Mouse (Mus musculus) MEL (cell line): ENCODE results near the gene Guk1. TPM values are rescaled to one million over a fixed set of nuclear protein-coding genes. Genes with fewer than 3 reads are reported as not detected.

ENCODE experiments used
- DNase-seq: peaks from one replicate; pipeline ENCODE4 v3.0.0; 2011; ENCODE audit warnings: low read depth, low spot score
- H3K27ac ChIP-seq: 2 replicates; pipeline ENCODE4 v1.5.1; 2012; ENCODE audit warnings: low read depth, mild to moderate bottlenecking, control low read depth, low read length, moderate library complexity; ENCODE audit not compliant: control insufficient read depth
- H3K27me3 ChIP-seq, 2 experiments: fragments of 150-350 bp in 1 of 2; sonication (generic) in 1 of 2; 2 replicates each; pipeline ENCODE4 v1.6.1; 2012; ENCODE audit warnings: low read length in 2 of 2, mild to moderate bottlenecking in 2 of 2, improper control_type of control experiment in 1 of 2, moderate library complexity in 1 of 2; ENCODE audit not compliant: insufficient read depth in 2 of 2, control insufficient read depth in 1 of 2
- H3K36me3 ChIP-seq, 2 experiments: 2 replicates each; pipeline ENCODE4 v1.6.1; 2012 to 2014; ENCODE audit warnings: low read length in 2 of 2, improper control_type of control experiment in 1 of 2, inconsistent platforms in 1 of 2, mild to moderate bottlenecking in 1 of 2; ENCODE audit not compliant: insufficient read depth in 2 of 2, control insufficient read depth in 1 of 2
- H3K4me1 ChIP-seq, 2 experiments: fragments of 150-350 bp in 1 of 2; sonication (generic) in 1 of 2; 2 replicates each; pipeline ENCODE4 v1.6.1; 2012; ENCODE audit warnings: low read length in 2 of 2, improper control_type of control experiment in 1 of 2, mild to moderate bottlenecking in 1 of 2; ENCODE audit not compliant: insufficient read depth in 2 of 2, control insufficient read depth in 1 of 2
- H3K4me3 ChIP-seq, 2 experiments: fragments of 150-350 bp in 1 of 2; sonication (generic) in 1 of 2; 2 replicates each; pipeline ENCODE4 v1.5.1; 2012; ENCODE audit warnings: low read depth in 2 of 2, low read length in 2 of 2, mild to moderate bottlenecking in 2 of 2, moderate library complexity in 2 of 2, control low read depth in 1 of 2, improper control_type of control experiment in 1 of 2; ENCODE audit not compliant: control insufficient read depth in 1 of 2, insufficient read depth in 1 of 2
- H3K79me2 ChIP-seq: 2 replicates; pipeline ENCODE4 v1.6.1; 2012; ENCODE audit warnings: mild to moderate bottlenecking, low read length, moderate library complexity; ENCODE audit not compliant: control insufficient read depth, poor library complexity, insufficient read depth
- H3K9ac ChIP-seq: 2 replicates; pipeline ENCODE4 v1.6.1; 2012; ENCODE audit warnings: low read depth, mild to moderate bottlenecking, control low read depth, low read length, moderate library complexity; ENCODE audit not compliant: control insufficient read depth, poor library complexity, severe bottlenecking
- H3K9me3 ChIP-seq: fragments of 150-350 bp; sonication (generic); replicated peaks from 2 replicates; pipeline ENCODE4 v1.6.1; 2012; ENCODE audit warnings: mild to moderate bottlenecking, low read length, improper control_type of control experiment, moderate library complexity; ENCODE audit not compliant: insufficient read depth
- BHLHE40 ChIP-seq: IDR thresholded peaks from 2 replicates; pipeline ENCODE4 v1.6.1; 2012; ENCODE audit warnings: low read depth, mild to moderate bottlenecking, inconsistent platforms, low read length, improper control_type of control experiment, borderline replicate concordance
- CHD1 ChIP-seq: IDR thresholded peaks from 2 replicates; pipeline ENCODE4 v1.6.1; 2012; ENCODE audit warnings: low read depth, mild to moderate bottlenecking, inconsistent platforms, low read length, improper control_type of control experiment
- CTCF ChIP-seq, 3 experiments: IDR thresholded peaks in 2 of 3; conservative IDR thresholded peaks in 1 of 3; 2 replicates each; pipeline ENCODE4 v1.5.1; 2011 to 2012; ENCODE audit warnings: low read length in 3 of 3, low read depth in 2 of 3, mild to moderate bottlenecking in 2 of 3, improper control_type of control experiment in 1 of 3, inconsistent platforms in 1 of 3, mixed read lengths in 1 of 3, moderate library complexity in 1 of 3; ENCODE audit not compliant: control insufficient read depth in 1 of 3, insufficient read depth in 1 of 3, poor library complexity in 1 of 3, severe bottlenecking in 1 of 3
- E2F4 ChIP-seq: IDR thresholded peaks from 2 replicates; pipeline ENCODE4 v1.6.1; 2011; ENCODE audit warnings: low read depth, low read length, improper control_type of control experiment, borderline replicate concordance
- ELF1 ChIP-seq: IDR thresholded peaks from 2 replicates; pipeline ENCODE4 v1.6.1; 2014; ENCODE audit warnings: low read depth, mild to moderate bottlenecking, inconsistent platforms, low read length, improper control_type of control experiment, moderate library complexity
- ETS1 ChIP-seq: IDR thresholded peaks from 2 replicates; pipeline ENCODE4 v1.6.1; 2012; ENCODE audit warnings: low read depth, mild to moderate bottlenecking, inconsistent platforms, low read length, improper control_type of control experiment, moderate library complexity
- GABPA ChIP-seq: IDR thresholded peaks from 2 replicates; pipeline ENCODE4 v1.6.1; 2012; ENCODE audit warnings: low read depth, mild to moderate bottlenecking, inconsistent platforms, low read length, improper control_type of control experiment, moderate library complexity
- GATA1 ChIP-seq: IDR thresholded peaks from 2 replicates; pipeline ENCODE4 v1.6.1; 2011; ENCODE audit warnings: low read depth, low read length, improper control_type of control experiment
- HCFC1 ChIP-seq: IDR thresholded peaks from 2 replicates; pipeline ENCODE4 v1.6.1; 2012; ENCODE audit warnings: low read depth, mild to moderate bottlenecking, inconsistent platforms, low read length, improper control_type of control experiment, moderate library complexity
- JUND ChIP-seq: IDR thresholded peaks from 2 replicates; pipeline ENCODE4 v1.6.1; 2011; ENCODE audit warnings: low read depth, mild to moderate bottlenecking, improper control_type of control experiment, low read length
- KAT2A ChIP-seq: conservative IDR thresholded peaks from 2 replicates; pipeline ENCODE4 v1.6.1; 2012; ENCODE audit warnings: low read depth, low read length, improper control_type of control experiment, inconsistent platforms
- MAFK ChIP-seq: IDR thresholded peaks from 2 replicates; pipeline ENCODE4 v1.6.1; 2011; ENCODE audit warnings: low read depth, mild to moderate bottlenecking, low read length, improper control_type of control experiment, borderline replicate concordance
- MAZ ChIP-seq: IDR thresholded peaks from 2 replicates; pipeline ENCODE4 v1.6.1; 2012; ENCODE audit warnings: low read depth, mild to moderate bottlenecking, inconsistent platforms, low read length, improper control_type of control experiment
- MEF2A ChIP-seq: IDR thresholded peaks from 2 replicates; pipeline ENCODE4 v1.6.1; 2014; ENCODE audit warnings: low read depth, mild to moderate bottlenecking, inconsistent platforms, low read length, improper control_type of control experiment; ENCODE audit not compliant: poor library complexity, insufficient replicate concordance, severe bottlenecking; ENCODE audit errors: extremely low read depth
- MXI1 ChIP-seq: IDR thresholded peaks from 2 replicates; pipeline ENCODE4 v1.6.1; 2011; ENCODE audit warnings: mild to moderate bottlenecking, low read depth, low read length, improper control_type of control experiment
- MYB ChIP-seq: IDR thresholded peaks from 2 replicates; pipeline ENCODE4 v1.6.1; 2011; ENCODE audit warnings: mild to moderate bottlenecking, low read depth, low read length, improper control_type of control experiment
- MYC ChIP-seq: IDR thresholded peaks from 2 replicates; pipeline ENCODE4 v1.6.1; 2011; ENCODE audit warnings: low read depth, mild to moderate bottlenecking, low read length, improper control_type of control experiment, moderate library complexity
- NELFE ChIP-seq: IDR thresholded peaks from 2 replicates; pipeline ENCODE4 v1.6.1; 2011; ENCODE audit warnings: low read depth, low read length, improper control_type of control experiment
- NRF1 ChIP-seq: IDR thresholded peaks from 2 replicates; pipeline ENCODE4 v1.6.1; 2014; ENCODE audit warnings: low read depth, mild to moderate bottlenecking, inconsistent platforms, low read length, improper control_type of control experiment, moderate library complexity; ENCODE audit not compliant: poor library complexity, insufficient read depth, severe bottlenecking
- POLR2A ChIP-seq, 2 experiments: IDR thresholded peaks; 2 replicates each; pipeline ENCODE4 v1.6.1; 2011 to 2012; ENCODE audit warnings: low read length in 2 of 2, mild to moderate bottlenecking in 2 of 2, control low read depth in 1 of 2, improper control_type of control experiment in 1 of 2, low read depth in 1 of 2, moderate library complexity in 1 of 2; ENCODE audit not compliant: control insufficient read depth in 1 of 2, insufficient read depth in 1 of 2, poor library complexity in 1 of 2
- POLR2AphosphoS2 ChIP-seq: IDR thresholded peaks from 2 replicates; pipeline ENCODE4 v1.6.1; 2011; ENCODE audit warnings: low read length, improper control_type of control experiment
- POLR2AphosphoS5 ChIP-seq: IDR thresholded peaks from 2 replicates; pipeline ENCODE4 v1.6.1; 2012; ENCODE audit warnings: low read depth, borderline replicate concordance, mild to moderate bottlenecking, inconsistent platforms, low read length, moderate library complexity, mixed read lengths
- RAD21 ChIP-seq: IDR thresholded peaks from 2 replicates; pipeline ENCODE4 v1.6.1; 2011; ENCODE audit warnings: mild to moderate bottlenecking, low read depth, low read length, improper control_type of control experiment
- RCOR1 ChIP-seq: IDR thresholded peaks from 2 replicates; pipeline ENCODE4 v1.6.1; 2012; ENCODE audit warnings: low read depth, mild to moderate bottlenecking, inconsistent platforms, low read length, improper control_type of control experiment
- SIN3A ChIP-seq: IDR thresholded peaks from 2 replicates; pipeline ENCODE4 v1.6.1; 2012; ENCODE audit warnings: low read length, improper control_type of control experiment, inconsistent platforms
- TBP ChIP-seq: IDR thresholded peaks from 2 replicates; pipeline ENCODE4 v1.8.0; 2011; ENCODE audit warnings: low read depth, low read length, improper control_type of control experiment
- USF2 ChIP-seq, 2 experiments: IDR thresholded peaks; 2 replicates each; pipeline ENCODE4 v1.6.1; 2011 to 2012; ENCODE audit warnings: improper control_type of control experiment in 2 of 2, low read length in 2 of 2, borderline replicate concordance in 1 of 2, inconsistent platforms in 1 of 2, low read depth in 1 of 2, mild to moderate bottlenecking in 1 of 2; ENCODE audit not compliant: insufficient read depth in 1 of 2
- ZC3H11A ChIP-seq: IDR thresholded peaks from 2 replicates; pipeline ENCODE4 v1.6.1; 2012; ENCODE audit warnings: low read depth, mild to moderate bottlenecking, inconsistent platforms, low read length, improper control_type of control experiment
- ZKSCAN1 ChIP-seq: IDR thresholded peaks from 2 replicates; pipeline ENCODE4 v1.6.1; 2012; ENCODE audit warnings: low read depth, mild to moderate bottlenecking, inconsistent platforms, low read length, improper control_type of control experiment, moderate library complexity
- ZMIZ1 ChIP-seq: IDR thresholded peaks from 2 replicates; pipeline ENCODE4 v1.6.1; 2012; ENCODE audit warnings: low read depth, mild to moderate bottlenecking, inconsistent platforms, low read length, improper control_type of control experiment, moderate library complexity
- polyA plus RNA-seq, 2 experiments: library from polyadenylated mRNA; stranded (reverse) in 1 of 2; unstranded in 1 of 2; fragments of >175 nt in 1 of 2; fragments of >200 nt in 1 of 2; gene quantifications; 2 replicates each; pipeline versions ENCODE4 v1.2.1 to v1.2.4; 2012; ENCODE audit warnings: low replicate concordance in 2 of 2, low read depth in 1 of 2; ENCODE audit not compliant: insufficient read length in 2 of 2, insufficient read depth in 1 of 2, missing spikeins in 1 of 2
- total RNA-seq: library from RNA; depleted of rRNA; stranded (reverse); fragments of 300-350 nt; gene quantifications from 2 replicates; pipeline ENCODE4 v1.2.3, GENCODE M21; 2012

The Guk1 gene
- total and polyA plus RNA-seq, 3 experiments = 215 to 295 TPM; not detected in 1

GRCm38 (mm10) chr11:59209003-59209441 lies 17.0 kb upstream of the Guk1 start (continued):
- TF ChIP-seq E2F4 = no peak
- peak; percentile 55 to 73 (median 66) for TF ChIP-seq CTCF (IDR thresholded peaks at IDR 0.05 in 2 of 3, conservative IDR thresholded peaks at IDR 0.05 in 1 of 3; ENCODE audit: control insufficient read depth in 1 of 3, insufficient read depth in 1 of 3, low read depth in 2 of 3, low read length in 3 of 3, poor library complexity in 1 of 3, severe bottlenecking in 1 of 3)
- no peak for TF ChIP-seq ZC3H11A
- TF ChIP-seq GABPA = no peak
- no peak for TF ChIP-seq CHD1
- TF ChIP-seq POLR2AphosphoS5 = no peak
- no peak for TF ChIP-seq POLR2A (IDR thresholded peaks at IDR 0.05; ENCODE audit: control insufficient read depth in 1 of 2, insufficient read depth in 1 of 2, low read depth in 1 of 2, low read length in 2 of 2, poor library complexity in 1 of 2)
- TF ChIP-seq MXI1 = peak; percentile 60; the same call in 1 of the 2 replicates
- TF ChIP-seq GATA1 = no peak
- TF ChIP-seq MAFK = no peak
- TF ChIP-seq SIN3A = 0 out of 2 replicates have a peak, but pooled peaks have one; percentile 64
- no peak for TF ChIP-seq ZKSCAN1
- TF ChIP-seq USF2 (IDR thresholded peaks at IDR 0.05; ENCODE audit: borderline replicate concordance in 1 of 2, insufficient read depth in 1 of 2, low read depth in 1 of 2, low read length in 2 of 2) = no peak
- peak; percentile 37; the same call in 1 of the 2 replicates for TF ChIP-seq NRF1
- no peak for TF ChIP-seq RCOR1

GRCm38 (mm10) chr11:59208153-59208831 lies 16.3 kb upstream of the Guk1 start, which contains the start of gene 2310033P09Rik:
Gene 2310033P09Rik (plus strand): TSS chr11:59208321.
- H3K79me2 ChIP-seq = peaks cover 17% of the 10 kb centered on the region
- H3K9ac ChIP-seq = peak within 1 kb of the TSS; percentile 82
- peak within 1 kb of the TSS; percentile 79 for H3K27ac ChIP-seq
- no peaks in the 10 kb centered on the region for H3K9me3 ChIP-seq
- H3K4me1 ChIP-seq = peaks cover 2 to 15% of the 10 kb centered on the region in 2 experiments; a peak in 3 of 4 replicates
- DNase-seq = peak; percentile 98
- peaks cover 15 to 22% of the 10 kb centered on the region in 2 experiments for H3K36me3 ChIP-seq
- no peaks in the 10 kb centered on the region for H3K27me3 ChIP-seq
- H3K4me3 ChIP-seq = peak within 1 kb of the TSS; percentile 61 to 85
- TF ChIP-seq MEF2A (no peak), NRF1 (peak; percentile 94), ETS1 (no peak; the same call in 1 of the 2 replicates), BHLHE40 (no peak), TBP (0 out of 2 replicates have a peak, but pooled peaks have one; percentile 60), GABPA (no peak), CTCF (IDR thresholded peaks at IDR 0.05 in 2 of 3, conservative IDR thresholded peaks at IDR 0.05 in 1 of 3; ENCODE audit: control insufficient read depth in 1 of 3, insufficient read depth in 1 of 3, low read depth in 2 of 3, low read length in 3 of 3, poor library complexity in 1 of 3, severe bottlenecking in 1 of 3) (no peak), MYB (no peak), HCFC1 (peak; percentile 89), POLR2AphosphoS5 (peak; percentile 86; the same call in 1 of the 2 replicates), MAZ (no peak; the same call in 1 of the 2 replicates), E2F4 (peak; percentile 76; the same call in 1 of the 2 replicates), CHD1 (no peak), ZMIZ1 (0 out of 2 replicates have a peak, but pooled peaks have one; percentile 22), POLR2AphosphoS2 (peak; percentile 92), ELF1 (0 out of 2 replicates have a peak, but pooled peaks have one; percentile 61), RAD21 (no peak), ZKSCAN1 (0 out of 2 replicates have a peak, but pooled peaks have one; percentile 1), RCOR1 (peak; percentile 71; the same call in 1 of the 2 replicates), NELFE (peak; percentile 97), MAFK (no peak), KAT2A (no peak; the same call in 1 of the 2 replicates), JUND (no peak), MXI1 (peak; percentile 87), MYC (peak; percentile 92)
